Mouse (Mus musculus) spleen, adult 2 months (tissue): ENCODE results near the gene Slc26a6. TPM values are rescaled to one million over a fixed set of nuclear protein-coding genes. Genes with fewer than 3 reads are reported as not detected.

Experiments
- DNase-seq, 2 experiments: peaks; one replicate each; pipeline versions ENCODE4 v3.0.0 to v3.0.0-alpha.2; 2012 to 2021; ENCODE audit warnings: low spot score in 2 of 2, low read depth in 1 of 2
- H3K27ac ChIP-seq: fragments of 200-500 bp; 2 replicates; pipeline ENCODE4 v1.5.1; 2012; ENCODE audit warnings: low read length, inconsistent platforms; ENCODE audit not compliant: insufficient read depth
- H3K27me3 ChIP-seq: fragments of 200-500 bp; 2 replicates; pipeline ENCODE4 v1.6.1; 2012; ENCODE audit warnings: mild to moderate bottlenecking, moderate library complexity, low read length, inconsistent platforms; ENCODE audit not compliant: control insufficient read depth, insufficient read depth
- H3K36me3 ChIP-seq: fragments of 200-500 bp; 2 replicates; pipeline ENCODE4 v1.6.1; 2012; ENCODE audit warnings: mild to moderate bottlenecking, low read length, inconsistent platforms; ENCODE audit not compliant: control insufficient read depth, insufficient read depth
- H3K4me1 ChIP-seq: fragments of 200-500 bp; 2 replicates; pipeline ENCODE4 v1.6.1; 2011; ENCODE audit warnings: inconsistent platforms; ENCODE audit not compliant: control insufficient read depth, insufficient read depth, insufficient read length
- H3K4me3 ChIP-seq: fragments of 200-500 bp; 2 replicates; pipeline ENCODE4 v1.5.1; 2011; ENCODE audit warnings: mild to moderate bottlenecking, inconsistent platforms; ENCODE audit not compliant: insufficient read depth, insufficient read length; ENCODE audit errors: extremely low read depth
- CTCF ChIP-seq: fragments of 200-500 bp; IDR thresholded peaks from 2 replicates; pipeline ENCODE4 v1.5.1; 2011; ENCODE audit warnings: mild to moderate bottlenecking, inconsistent platforms; ENCODE audit not compliant: insufficient read depth, insufficient read length, insufficient replicate concordance; ENCODE audit errors: extremely low read depth
- POLR2A ChIP-seq: fragments of 200-500 bp; IDR thresholded peaks from 2 replicates; pipeline ENCODE4 v1.6.1; 2011; ENCODE audit warnings: low read depth, low read length, inconsistent platforms
- WGBS: fragments of 180-500 bp; shearing (Covaris S2); methylation state at CpG from one replicate; pipeline ENCODE4 v1.1.7; 2018; 5-methylcytosine and 5-hydroxymethylcytosine counted together
- polyA plus RNA-seq: library from polyadenylated mRNA; depleted of rRNA; stranded (reverse); fragments of >200 nt; gene quantifications from 2 replicates; pipeline ENCODE4 v1.2.3, GENCODE M21; 2012

Slc26a6 gene
- polyA plus RNA-seq, 1 experiment, result 14.9 TPM

DNA sequence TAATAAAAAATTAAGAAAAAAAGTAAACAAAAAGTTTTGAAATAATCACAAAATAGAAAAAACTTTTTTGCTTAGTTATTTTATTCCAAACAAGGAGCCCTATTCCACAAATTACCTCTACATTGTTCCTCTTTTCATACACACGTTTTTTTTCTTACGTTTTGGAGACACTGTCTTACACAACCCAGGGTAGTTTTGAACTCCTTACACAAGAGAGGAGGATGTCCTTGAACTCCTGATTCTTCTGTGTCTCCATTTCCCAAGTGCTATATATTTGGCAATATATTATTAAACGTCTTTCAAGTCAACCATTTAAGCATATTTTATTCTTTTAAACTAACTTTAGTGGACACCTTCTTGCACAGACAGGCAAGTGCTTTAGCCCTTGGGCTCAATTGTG, 82.9 kb downstream of the Slc26a6 start:
- no peak overlapping the region for H3K27ac ChIP-seq
- H3K27me3 ChIP-seq, result no peaks in the 10 kb centered on the region
- H3K4me1 ChIP-seq, result no peaks in the 10 kb centered on the region
- WGBS, result 7% methylated on average over 3 of the region's 3 CpGs
- no peak for TF ChIP-seq CTCF
- DNase-seq, result no peak
- peaks cover 3% of the 10 kb centered on the region for H3K36me3 ChIP-seq
- H3K4me3 ChIP-seq, result no peak overlapping the region

DNA sequence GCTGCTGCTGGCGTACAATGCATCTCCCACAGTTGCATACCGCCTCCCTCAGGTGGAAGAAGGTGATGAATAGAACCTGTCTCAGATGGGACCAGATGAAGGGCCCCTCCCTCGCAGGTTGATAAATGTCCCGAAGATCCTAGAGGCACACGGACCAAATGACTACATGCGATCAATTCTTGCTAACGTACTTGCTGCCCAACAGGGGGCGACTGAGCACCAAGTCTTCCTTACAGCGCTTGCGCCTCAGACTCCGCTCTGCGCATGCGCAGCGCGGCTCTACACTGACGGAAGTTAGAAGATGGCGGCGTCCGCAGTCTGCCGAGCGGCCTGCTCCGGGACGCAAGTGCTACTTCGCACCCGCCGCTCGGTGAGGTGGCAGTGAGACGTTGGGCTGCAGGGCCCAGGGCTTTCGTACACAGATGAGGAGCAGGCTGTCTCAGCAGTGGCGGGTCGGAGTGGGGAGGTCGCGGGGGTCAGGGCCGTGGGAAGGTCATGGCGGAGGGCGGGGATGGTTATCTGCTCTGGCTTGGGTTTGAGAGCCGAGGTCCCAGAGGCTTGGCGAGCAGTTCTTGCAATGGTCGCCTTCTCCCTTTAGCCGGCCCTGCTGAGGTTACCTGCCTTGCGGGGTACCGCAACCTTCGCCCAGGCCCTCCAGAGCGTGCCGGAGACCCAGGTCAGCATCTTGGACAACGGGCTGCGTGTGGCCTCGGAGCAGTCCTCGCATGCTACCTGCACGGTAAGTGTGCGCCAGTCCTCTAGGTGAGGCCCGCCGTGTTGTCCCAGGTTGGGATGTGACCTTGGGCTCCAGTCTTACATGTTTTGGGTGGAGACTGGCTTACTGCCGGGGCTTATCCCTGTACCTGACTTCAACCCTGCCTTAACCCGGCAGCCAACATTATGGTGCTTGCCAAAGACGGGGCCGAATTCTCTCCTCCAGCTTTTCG, 83.6 kb downstream of the Slc26a6 start, which contains the start of gene Uqcrc1:
Gene Uqcrc1, plus strand, starts transcription at position 216 of the 947 bp plus-strand sequence.
- Histone ChIP-seq H3K4me1 (no peaks in the 10 kb centered on the region), H3K36me3 (peaks cover 5% of the 10 kb centered on the region), H3K4me3 (peak within 1 kb of the TSS; percentile 95), H3K27ac (peak within 1 kb of the TSS; percentile 55), H3K27me3 (no peaks in the 10 kb centered on the region)
- WGBS, result under 1% methylated on average over 58 of the region's 58 CpGs
- TF ChIP-seq POLR2A (peak; percentile 91), CTCF (peak; percentile 79)
- peak; percentile 94 to 96 for DNase-seq

DNA sequence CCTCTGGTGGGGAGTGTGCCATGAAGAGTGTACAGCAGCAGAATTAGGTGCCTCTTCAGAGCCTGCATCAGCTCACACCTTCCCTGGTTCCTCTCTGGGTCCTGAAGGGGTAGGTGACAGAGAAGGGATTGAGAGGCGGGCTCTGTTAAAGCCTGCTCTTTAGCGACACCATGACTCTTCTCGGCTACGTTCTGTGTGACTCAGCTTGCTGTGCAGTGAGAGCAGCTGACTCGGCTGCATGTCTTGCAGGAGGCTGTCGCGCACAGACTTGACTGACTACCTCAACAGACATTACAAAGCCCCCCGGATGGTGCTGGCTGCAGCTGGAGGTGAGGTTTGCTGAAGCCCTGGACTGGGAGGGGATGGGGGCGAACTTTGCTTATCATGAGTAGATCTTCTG, 92.0 kb downstream of the Slc26a6 start:
- 92% methylated on average over 9 of the region's 9 CpGs for WGBS
- Histone ChIP-seq H3K4me1 (no peaks in the 10 kb centered on the region), H3K4me3 (no peak overlapping the region), H3K36me3 (peaks cover 55% of the 10 kb centered on the region), H3K27ac (no peak overlapping the region), H3K27me3 (no peaks in the 10 kb centered on the region)
- TF ChIP-seq POLR2A (no peak), CTCF (no peak)
- DNase-seq, result no peak

DNA sequence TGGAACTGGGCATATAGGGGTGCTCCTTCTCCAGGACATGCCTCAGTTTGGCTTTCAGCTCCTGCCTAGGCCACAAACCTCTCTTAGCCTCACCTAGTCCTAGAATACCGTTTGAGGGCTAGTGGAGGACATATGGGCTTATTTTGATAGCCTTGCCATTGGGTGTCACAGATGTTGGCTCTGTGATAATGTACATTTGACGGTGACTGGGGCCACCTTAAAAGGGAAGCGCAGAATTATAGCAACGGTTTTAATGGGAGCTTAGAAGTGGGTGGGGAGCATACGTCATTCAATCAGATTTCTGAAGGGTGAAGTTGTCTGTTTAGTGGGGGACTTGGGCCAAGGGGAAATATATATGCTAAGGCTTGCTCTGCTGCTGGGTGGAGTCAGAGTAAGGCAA, 92.5 kb downstream of the Slc26a6 start:
- H3K4me1 ChIP-seq, result no peaks in the 10 kb centered on the region
- H3K27ac ChIP-seq, result no peak overlapping the region
- WGBS, result 87% methylated on average over 5 of the region's 5 CpGs
- H3K36me3 ChIP-seq, result peaks cover 56% of the 10 kb centered on the region
- DNase-seq, result no peak
- no peaks in the 10 kb centered on the region for H3K27me3 ChIP-seq
- TF ChIP-seq CTCF (no peak), POLR2A (no peak)
- H3K4me3 ChIP-seq, result no peak overlapping the region

DNA sequence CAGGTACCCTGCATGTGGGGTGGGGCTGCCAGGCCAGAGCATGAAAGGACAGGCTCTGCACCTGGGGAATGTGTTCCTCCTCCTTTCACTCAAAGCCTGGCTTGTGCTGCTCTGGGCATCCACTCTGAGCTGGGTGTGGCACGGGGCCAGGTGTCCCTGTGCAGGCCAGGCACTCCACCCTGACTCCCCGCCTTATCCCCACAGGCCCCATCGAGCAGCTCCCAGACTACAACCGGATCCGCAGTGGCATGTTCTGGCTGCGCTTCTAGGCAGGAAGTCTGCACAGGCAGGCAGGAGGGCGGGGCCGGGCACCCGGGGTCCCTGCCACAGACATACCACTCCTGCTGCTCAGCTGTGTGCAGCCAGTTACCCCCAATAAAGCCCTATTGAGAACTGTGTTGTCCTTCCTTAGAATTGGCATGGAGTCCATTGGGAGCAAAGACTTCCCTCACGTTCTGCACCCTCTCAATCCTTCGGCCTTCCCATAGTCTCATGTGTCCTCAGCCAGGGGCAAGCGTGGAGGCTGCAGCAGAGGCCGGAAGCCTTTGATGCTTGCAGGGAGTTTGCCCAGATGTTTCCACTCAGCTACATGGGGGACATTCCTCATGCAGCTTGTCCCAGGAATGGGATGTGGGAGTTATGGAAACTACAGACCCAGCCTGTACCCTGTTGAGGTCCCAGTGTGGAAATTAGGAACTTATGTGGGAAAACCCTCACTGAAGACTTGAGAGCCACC, 96.3 kb downstream of the Slc26a6 start:
- Histone ChIP-seq H3K27ac (no peak overlapping the region), H3K36me3 (peaks cover 46% of the 10 kb centered on the region), H3K27me3 (no peaks in the 10 kb centered on the region), H3K4me3 (no peak overlapping the region), H3K4me1 (no peaks in the 10 kb centered on the region)
- no peak for DNase-seq
- WGBS, result 86% methylated on average over 13 of the region's 13 CpGs
- TF ChIP-seq POLR2A (no peak), CTCF (no peak)

DNA sequence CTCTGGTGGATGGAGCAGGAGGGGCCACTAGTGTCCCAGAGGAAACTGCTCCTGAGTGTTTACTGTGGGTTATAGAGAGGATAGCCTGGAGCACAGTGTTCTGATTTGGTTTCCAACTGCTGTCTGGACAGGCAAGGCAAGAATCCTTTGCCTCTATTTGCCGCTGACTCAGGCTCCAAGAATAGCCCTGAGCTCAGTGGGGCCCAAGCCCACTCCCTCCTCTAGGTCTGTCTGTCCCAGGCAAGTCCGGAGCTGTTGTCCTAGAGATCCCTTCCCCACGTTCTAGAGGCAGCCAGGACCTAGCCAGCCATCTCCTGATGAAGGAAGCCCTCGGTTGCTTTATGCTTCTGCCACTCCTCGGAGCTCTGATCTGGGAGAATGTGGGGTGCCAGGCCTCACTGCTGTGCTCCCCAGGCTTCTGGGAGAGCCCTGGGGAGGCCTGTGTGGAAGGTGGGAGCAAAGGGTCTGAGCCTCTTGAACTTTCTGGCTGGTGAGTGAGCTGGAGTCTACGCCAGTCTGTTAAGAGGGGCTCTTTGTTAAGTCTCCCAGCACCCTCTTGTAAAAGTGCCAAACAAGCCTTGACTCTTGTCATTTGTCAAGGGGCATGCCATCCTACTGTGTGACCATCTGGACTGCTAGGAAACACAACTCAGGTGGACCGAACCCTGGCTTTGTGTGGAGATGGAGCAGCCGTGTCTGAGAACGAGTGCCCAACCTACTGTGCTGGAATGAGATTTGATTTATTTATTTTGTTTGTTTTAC, 97.1 kb downstream of the Slc26a6 start:
- WGBS, result 95% methylated on average over 9 of the region's 9 CpGs
- TF ChIP-seq CTCF, result no peak
- TF ChIP-seq POLR2A, result no peak
- Histone ChIP-seq H3K27ac (peak overlapping the region; percentile 53), H3K27me3 (no peaks in the 10 kb centered on the region), H3K36me3 (peaks cover 41% of the 10 kb centered on the region), H3K4me3 (no peak overlapping the region), H3K4me1 (no peaks in the 10 kb centered on the region)
- DNase-seq, result no peak
